Mouse (Mus musculus): Measurements from ENCODE around the gene Ppp1r14a. TPM values are rescaled to one million over a fixed set of nuclear protein-coding genes. Genes with fewer than 3 reads are reported as not detected.
A peak's percentile ranks its signal among the peaks of the same experiment; 100 is the strongest.

Ppp1r14a gene
- total RNA-seq, 2 experiments from 2014 or later, result 10.8 to 11.0 TPM

GRCm38 (mm10) chr7:29277510-29277909 lies 11.6 kb upstream of the Ppp1r14a start:
- DNase-seq (ENCODE audit: low spot score in 2 of 2), result no peak

- DNase-seq (ENCODE audit: low spot score in 2 of 2), result no peak
These were observed 9.8 kb upstream of the Ppp1r14a start for GRCm38 (mm10) chr7:29279261-29279660.

GRCm38 (mm10) chr7:29279924-29280323 lies 9.2 kb upstream of the Ppp1r14a start:
- no peak for DNase-seq (ENCODE audit: low spot score in 2 of 2)

- DNase-seq (ENCODE audit: low spot score in 2 of 2), result no peak
These were observed 8.3 kb upstream of the Ppp1r14a start for GRCm38 (mm10) chr7:29280801-29281200.

GRCm38 (mm10) chr7:29281201-29282073 lies 7.7 kb upstream of the Ppp1r14a start, which contains the start of gene Spint2:
TSS of gene Spint2 (minus strand) at chr7:29281912.
- DNase-seq (ENCODE audit: low spot score in 2 of 2), result no peak

- no peak for DNase-seq (ENCODE audit: low spot score in 2 of 2)
These were observed 7.0 kb upstream of the Ppp1r14a start for GRCm38 (mm10) chr7:29282074-29282554.

- no peak for DNase-seq (ENCODE audit: low spot score in 2 of 2)
These were observed 5.2 kb upstream of the Ppp1r14a start for GRCm38 (mm10) chr7:29283876-29284275.

- no peak for DNase-seq (ENCODE audit: low spot score in 2 of 2)
These were observed 4.6 kb upstream of the Ppp1r14a start for GRCm38 (mm10) chr7:29284523-29284922.

GRCm38 (mm10) chr7:29287481-29287880 lies 1.6 kb upstream of the Ppp1r14a start:
- no peak for DNase-seq (ENCODE audit: low spot score in 2 of 2)

- DNase-seq (ENCODE audit: low spot score in 2 of 2), result no peak
These were observed 1.0 kb upstream of the Ppp1r14a start for GRCm38 (mm10) chr7:29288079-29288478.

- no peak for DNase-seq (ENCODE audit: low spot score in 2 of 2)
These were observed 748 bp downstream of the Ppp1r14a start for GRCm38 (mm10) chr7:29289856-29290255.

GRCm38 (mm10) chr7:29290691-29291485 lies 1.8 kb downstream of the Ppp1r14a start:
- no peak for DNase-seq (ENCODE audit: low spot score in 2 of 2)

GRCm38 (mm10) chr7:29291616-29292457 lies 2.7 kb downstream of the Ppp1r14a start:
- DNase-seq (ENCODE audit: low spot score in 2 of 2), result no peak

GRCm38 (mm10) chr7:29292458-29293098 lies 3.5 kb downstream of the Ppp1r14a start:
- no peak for DNase-seq (ENCODE audit: low spot score in 2 of 2)

GRCm38 (mm10) chr7:29293131-29294065 lies 4.3 kb downstream of the Ppp1r14a start:
- DNase-seq (ENCODE audit: low spot score in 2 of 2), result no peak

- DNase-seq (ENCODE audit: low spot score in 2 of 2), result no peak
These were observed 5.1 kb downstream of the Ppp1r14a start for GRCm38 (mm10) chr7:29294111-29294761.

- no peak for DNase-seq (ENCODE audit: low spot score in 2 of 2)
These were observed 6.9 kb downstream of the Ppp1r14a start for GRCm38 (mm10) chr7:29295861-29296647.

GRCm38 (mm10) chr7:29296998-29297397 lies 7.9 kb downstream of the Ppp1r14a start:
- peak in 1 of 2 experiments; percentile 71 for DNase-seq (ENCODE audit: low spot score in 2 of 2)
